Mouse (Mus musculus) granulocyte monocyte progenitor cell, adult 5-6 weeks (primary cell): ENCODE data around the gene Gjd3. TPM values are rescaled to one million over a fixed set of nuclear protein-coding genes. Genes with fewer than 3 reads are reported as not detected.

Source experiments
- ATAC-seq: replicated peaks from 2 replicates; pipeline ENCODE4 v1.8.0; 2016; ENCODE audit warnings: mild to moderate bottlenecking, moderate TSS enrichment, inconsistent platforms; ENCODE audit not compliant: poor library complexity, severe bottlenecking
- total RNA-seq, 2 experiments: library from RNA; stranded (forward) in 1 of 2; stranded (reverse) in 1 of 2; fragments of 200-712, 200-1000 nt in 1 of 2; fragments of >200 nt in 1 of 2; fragmentation: Nextera tagmentation in 1 of 2; gene quantifications; 2 replicates each; pipeline ENCODE4 v1.2.3; 2014 to 2017

The Gjd3 gene
- total RNA-seq, 2 experiments from 2014 or later, result 1.8 TPM; not detected in 1

DNA sequence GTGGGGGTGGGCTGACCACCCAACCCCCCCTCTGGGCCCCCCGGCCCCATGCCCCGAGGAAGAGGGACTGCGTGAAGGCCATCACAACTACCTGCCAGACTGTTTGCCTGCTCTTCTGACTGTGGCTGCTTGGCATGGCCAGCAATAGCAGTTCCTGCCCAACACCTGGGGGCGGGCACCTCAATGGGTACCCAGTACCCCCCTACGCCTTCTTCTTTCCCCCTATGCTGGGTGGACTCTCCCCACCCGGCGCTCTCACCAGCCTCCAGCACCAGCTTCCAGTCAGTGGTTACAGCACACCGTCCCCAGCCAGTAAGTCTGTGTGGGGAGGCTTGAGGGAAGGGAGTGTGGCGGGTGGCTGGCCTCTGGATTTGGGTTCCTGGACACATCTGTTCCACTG lies 32.3 kb downstream of the Gjd3 start:
- no peak for ATAC-seq

GRCm38 (mm10) chr11:98949958-98950460 lies 32.8 kb downstream of the Gjd3 start:
- ATAC-seq, result no peak

DNA sequence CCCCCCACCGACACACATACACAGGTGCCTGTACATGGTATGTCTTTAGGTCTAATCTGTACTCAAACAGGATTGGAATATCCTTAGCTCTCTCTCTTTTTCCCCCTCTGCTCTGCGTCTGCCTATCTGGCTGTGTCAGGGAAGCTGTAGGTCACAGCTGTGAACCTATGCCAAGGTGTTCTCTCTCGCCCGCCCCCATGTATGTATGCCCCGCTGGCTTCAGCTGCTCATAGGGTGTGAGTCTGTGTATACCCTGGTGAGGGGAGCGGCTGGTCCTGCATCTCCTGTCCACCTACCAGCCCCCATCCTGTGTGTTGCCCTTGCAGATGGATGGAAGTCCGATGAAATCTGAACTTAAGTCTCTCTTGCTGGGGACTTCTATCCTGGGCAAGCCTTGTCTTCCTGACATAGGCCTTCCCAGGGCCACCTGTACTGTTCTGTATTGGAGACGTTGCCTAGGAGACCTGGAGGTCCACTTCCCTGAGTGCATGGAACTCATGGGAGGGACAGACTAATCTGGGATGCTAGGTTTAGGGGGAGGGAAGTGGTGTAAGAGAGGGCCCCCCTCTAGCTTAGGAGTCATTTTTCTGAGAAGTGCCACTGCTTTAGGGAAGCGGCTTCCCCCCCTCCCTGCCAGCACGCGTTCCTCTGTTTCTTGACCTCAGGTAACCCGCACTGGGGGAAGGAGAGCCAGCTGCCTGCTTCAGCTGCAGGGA lies 33.4 kb downstream of the Gjd3 start:
- ATAC-seq, result peak; percentile 37

GRCm38 (mm10) chr11:98947969-98948569 lies 34.7 kb downstream of the Gjd3 start:
- peak; percentile 19 for ATAC-seq

DNA sequence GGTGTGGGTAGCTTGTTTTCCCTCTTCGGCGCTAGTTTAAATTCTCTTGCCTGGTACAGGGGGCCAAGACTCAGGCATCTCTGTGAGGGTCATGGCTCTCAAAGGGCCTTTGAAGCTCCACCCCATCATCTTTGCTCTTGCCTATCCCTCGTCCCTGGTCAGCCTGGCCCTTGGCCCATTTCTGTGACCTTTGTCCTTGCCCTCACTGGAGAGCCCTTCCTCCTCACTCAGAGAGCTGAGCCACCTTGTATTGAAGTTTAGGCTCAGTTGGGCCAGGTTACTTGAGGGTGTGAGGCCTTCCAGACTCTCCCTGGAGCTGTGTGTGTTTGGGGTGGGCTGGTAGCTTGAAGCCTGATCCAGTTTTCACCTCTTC lies 37.2 kb downstream of the Gjd3 start:
- no peak for ATAC-seq

DNA sequence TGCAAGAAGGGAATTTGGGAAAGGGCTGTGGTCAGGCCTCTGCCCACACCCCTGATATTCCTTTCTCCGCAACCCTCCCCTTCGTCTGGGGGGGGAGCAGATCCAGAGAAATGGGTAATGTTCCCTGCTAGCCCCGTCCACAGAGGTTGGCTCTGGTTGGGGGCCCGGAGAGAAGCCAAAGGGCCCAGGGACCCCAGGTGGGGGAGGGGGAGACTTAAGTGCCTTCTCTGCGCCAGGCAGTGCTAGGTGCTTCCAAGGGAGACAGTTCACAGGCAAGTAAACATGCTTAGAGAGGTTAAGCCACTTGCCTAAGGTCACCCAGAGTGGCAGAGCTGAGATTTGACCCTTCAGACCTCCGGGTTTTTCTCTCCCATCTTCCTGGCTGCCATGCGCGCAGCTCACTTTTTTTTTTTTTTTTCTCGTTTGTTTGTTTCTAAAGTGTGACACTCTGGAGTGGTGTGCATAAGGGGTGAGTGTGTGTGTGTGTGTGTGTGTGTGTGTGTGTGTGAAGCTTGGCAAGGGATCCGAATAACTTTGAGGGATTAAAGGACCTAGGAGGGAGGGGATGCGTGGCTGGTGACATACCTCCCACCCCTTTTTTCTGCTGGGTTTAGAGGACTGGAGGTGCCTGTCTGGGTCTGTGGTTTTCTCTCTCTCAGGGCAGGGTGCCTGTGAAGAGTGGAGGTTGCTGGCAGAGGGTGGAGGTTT lies 37.8 kb downstream of the Gjd3 start:
- ATAC-seq, result no peak

GRCm38 (mm10) chr11:98943741-98944461 lies 38.9 kb downstream of the Gjd3 start:
- no peak for ATAC-seq

- peak; percentile 21 for ATAC-seq
Observed at GRCm38 (mm10) chr11:98942923-98943641, 39.7 kb downstream of the Gjd3 start.

- ATAC-seq, result no peak
Observed at GRCm38 (mm10) chr11:98942555-98942922, 40.3 kb downstream of the Gjd3 start.

- ATAC-seq, result peak; percentile 55
Observed at GRCm38 (mm10) chr11:98941826-98942550, 40.8 kb downstream of the Gjd3 start.

GRCm38 (mm10) chr11:98941341-98941825 lies 41.4 kb downstream of the Gjd3 start:
- no peak for ATAC-seq

GRCm38 (mm10) chr11:98940776-98941175 lies 42.0 kb downstream of the Gjd3 start:
- ATAC-seq, result no peak

DNA sequence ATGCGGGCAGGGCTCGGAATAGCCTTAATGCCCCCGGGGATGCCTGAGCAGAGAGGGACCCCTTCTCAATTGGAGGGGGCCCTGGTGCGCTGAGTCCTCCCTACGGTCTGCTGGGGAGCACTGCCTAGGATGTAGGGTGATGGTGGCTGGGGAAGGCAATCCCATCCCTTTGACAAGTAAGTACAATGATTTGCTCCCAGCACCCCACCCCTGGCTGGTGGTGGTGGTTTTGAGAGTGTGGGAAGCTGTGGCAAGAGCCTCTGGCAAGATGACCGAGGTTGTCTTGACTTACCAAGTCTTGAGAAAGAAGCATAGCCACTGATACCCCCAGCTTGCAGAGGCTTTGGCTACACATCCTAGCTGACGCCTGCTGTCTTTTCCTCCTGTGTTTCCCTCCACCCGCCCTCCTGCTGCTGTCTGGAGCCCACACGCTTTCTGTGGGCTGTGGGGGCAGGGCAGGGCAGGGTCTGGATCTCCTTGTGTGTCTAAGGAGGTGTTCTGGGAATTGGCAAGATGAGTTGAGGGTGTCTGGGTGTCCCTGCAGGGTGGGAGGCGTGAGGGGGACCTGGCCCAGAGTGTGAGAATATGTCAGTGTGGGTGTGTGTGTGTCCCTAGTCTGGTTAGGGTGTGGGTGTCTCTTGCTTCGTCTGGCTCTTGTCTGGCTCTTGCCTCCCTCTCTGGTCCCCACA lies 42.7 kb downstream of the Gjd3 start:
- peak; percentile 14 for ATAC-seq

DNA sequence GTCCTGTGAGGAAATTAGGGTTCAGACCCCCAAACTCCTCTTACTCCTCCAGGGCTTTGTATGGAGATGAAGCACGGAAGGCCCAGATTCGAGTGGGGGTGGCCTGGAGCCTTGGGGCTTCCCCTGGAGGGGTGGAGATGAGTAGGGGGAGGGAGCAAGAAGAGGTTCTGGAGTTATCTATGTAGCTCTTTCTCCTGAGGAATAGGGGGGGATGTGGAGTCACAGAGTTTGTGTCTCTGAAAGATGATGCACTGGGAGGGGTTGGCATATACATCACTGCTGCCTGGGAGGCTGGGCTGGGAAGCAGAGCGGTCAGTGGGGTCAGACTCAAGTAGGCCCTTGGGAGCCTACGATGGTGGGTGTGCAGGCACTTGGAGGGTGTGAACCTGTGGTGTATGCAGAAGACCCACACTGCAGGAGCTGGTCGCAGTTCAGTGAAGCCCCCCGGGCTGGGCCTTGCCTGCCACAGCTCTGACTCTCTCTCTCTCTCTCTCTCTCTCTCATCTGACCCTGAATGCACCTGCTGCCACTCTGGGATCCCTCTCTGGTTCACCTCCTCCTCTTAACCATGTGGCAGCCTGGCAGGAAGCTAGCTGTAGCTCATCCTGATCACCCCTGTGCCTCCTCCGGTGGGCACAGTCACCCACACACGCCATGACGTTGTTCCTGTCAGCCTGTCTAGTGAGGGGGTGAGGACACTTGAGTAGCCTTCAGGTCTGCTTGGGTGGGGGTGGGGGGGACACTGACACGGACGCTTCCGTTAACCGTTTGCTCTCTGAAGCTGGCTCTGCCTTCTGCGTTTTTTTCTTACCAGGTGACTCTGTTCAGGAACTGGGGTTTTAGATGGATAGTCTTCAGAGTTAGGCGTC lies 43.5 kb downstream of the Gjd3 start:
- ATAC-seq, result 0 out of 2 replicates have a peak, but pooled peaks have one; percentile 4

DNA sequence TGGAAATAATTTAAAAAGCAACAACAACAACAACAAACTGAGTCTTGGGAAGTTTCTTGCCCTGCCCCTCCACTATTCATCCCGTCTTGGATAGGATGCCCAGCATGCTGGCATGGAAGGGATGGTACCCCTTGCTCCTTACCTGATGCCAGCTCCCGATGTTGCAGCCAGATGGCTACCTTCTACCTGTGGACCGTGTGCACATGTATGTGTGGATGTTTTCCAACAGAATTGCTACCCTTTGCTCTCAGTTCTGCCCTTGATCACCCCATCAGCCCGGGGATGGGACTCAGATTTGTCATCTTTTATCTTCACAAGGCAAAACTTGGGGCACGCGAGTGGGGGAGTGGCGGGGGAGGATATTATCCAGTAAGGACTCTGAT lies 44.1 kb downstream of the Gjd3 start:
- no peak for ATAC-seq

DNA sequence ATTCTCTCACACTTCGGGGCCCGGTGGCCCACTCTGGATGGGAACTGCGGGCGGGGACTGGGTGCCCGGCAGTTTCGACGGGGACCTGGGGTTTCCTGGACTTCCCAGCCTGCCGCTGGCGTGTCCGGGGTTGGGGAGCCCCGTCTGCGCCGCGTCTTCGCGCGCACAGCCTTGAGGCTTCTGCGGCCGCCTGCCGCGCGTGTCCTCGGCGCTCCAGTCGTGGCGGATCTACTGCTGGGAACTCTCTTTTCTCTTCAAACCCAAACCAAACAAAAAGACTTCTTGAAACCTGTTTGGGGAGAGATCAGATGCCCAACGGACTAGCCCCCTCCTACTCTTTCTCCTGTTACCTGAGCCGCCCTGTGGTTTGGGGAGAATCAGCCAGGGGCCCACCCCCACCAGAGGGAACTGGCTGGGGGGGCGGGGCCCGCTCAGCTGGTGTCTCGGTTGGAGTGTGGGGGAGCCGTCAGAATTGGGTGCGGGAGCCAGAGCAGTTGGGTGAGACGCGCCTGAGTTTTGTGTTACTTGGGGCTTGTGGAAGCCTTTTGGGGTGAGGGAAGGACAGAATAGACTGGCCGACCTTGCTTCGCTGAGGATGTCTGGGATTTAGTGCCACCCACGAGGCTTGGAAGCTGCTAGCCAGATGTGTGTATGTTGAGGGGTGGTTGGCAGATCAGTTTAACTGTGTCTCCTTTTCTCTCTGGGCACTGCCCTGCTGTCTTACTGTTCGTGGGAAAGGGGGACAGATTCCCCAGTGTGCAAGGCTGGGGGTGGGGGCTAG lies 44.7 kb downstream of the Gjd3 start:
- ATAC-seq, result no peak

DNA sequence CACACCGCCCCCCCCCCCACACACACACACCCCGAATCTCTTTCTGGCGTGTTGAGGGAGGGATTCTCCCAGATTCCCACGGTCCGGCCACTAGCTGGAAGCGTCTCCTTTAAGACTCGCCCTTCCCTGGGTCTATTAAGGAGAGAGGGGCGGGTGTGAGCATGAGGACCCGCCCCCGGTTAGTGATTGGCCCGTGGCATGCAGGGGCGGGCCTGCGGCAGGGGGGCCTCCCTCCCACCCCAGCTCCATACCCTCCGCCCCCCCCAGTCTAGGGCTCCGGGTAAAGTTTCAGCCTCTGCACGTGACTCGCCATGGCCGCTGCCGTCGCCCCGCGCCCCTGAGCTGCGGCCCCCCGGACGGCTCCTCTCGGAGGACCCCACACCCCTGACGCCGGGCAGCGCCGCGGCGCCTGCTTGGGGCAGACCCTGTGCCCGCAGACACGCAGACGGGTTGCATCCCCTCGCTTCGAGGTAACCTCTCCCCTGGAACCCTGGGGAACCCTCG lies 45.4 kb downstream of the Gjd3 start:
- ATAC-seq, result peak; percentile 27
